Mouse (Mus musculus) limb, embryonic 12.5 days (tissue): ENCODE data around the gene Nde1. TPM values are rescaled to one million over a fixed set of nuclear protein-coding genes. Genes with fewer than 3 reads are reported as not detected.

Experiments used
- ATAC-seq: fragments of 200-750 bp; cut with Nextera tagmentation; 2 replicates; pipeline ENCODE4 v1.8.0; 2017; ENCODE audit warnings: low read depth, moderate TSS enrichment; ENCODE audit not compliant: insufficient number of reproducible peaks, insufficient read depth, low FRiP score, low TSS enrichment
- H3K27ac ChIP-seq: fragments of 300-500 bp; sonication (generic); 2 replicates; pipeline ENCODE4 v1.5.1; 2016; ENCODE audit warnings: mild to moderate bottlenecking, moderate library complexity
- H3K27me3 ChIP-seq: fragments of 300-500 bp; sonication (generic); 2 replicates; pipeline ENCODE4 v1.6.1; 2016; ENCODE audit warnings: mild to moderate bottlenecking, moderate library complexity
- H3K36me3 ChIP-seq: fragments of 300-500 bp; sonication (generic); 2 replicates; pipeline ENCODE4 v1.6.1; 2016; ENCODE audit warnings: mild to moderate bottlenecking, moderate library complexity
- H3K4me1 ChIP-seq: fragments of 300-500 bp; sonication (generic); replicated peaks from 2 replicates; pipeline ENCODE4 v1.6.1; 2016
- H3K4me2 ChIP-seq: fragments of 300-500 bp; sonication (generic); 2 replicates; pipeline ENCODE4 v1.6.1; 2016; ENCODE audit warnings: mild to moderate bottlenecking, moderate library complexity
- H3K4me3 ChIP-seq: fragments of 300-500 bp; sonication (generic); replicated peaks from 2 replicates; pipeline ENCODE4 v1.5.1; 2016; ENCODE audit warnings: mild to moderate bottlenecking
- H3K9ac ChIP-seq: fragments of 300-500 bp; sonication (generic); replicated peaks from 2 replicates; pipeline ENCODE4 v1.6.1; 2016; ENCODE audit warnings: mild to moderate bottlenecking, moderate library complexity
- H3K9me3 ChIP-seq: fragments of 300-500 bp; sonication (generic); 2 replicates; pipeline ENCODE4 v1.6.1; 2016; ENCODE audit warnings: mild to moderate bottlenecking, moderate library complexity
- WGBS: fragments of 180-500 bp; shearing (Covaris S2); methylation state at CpG from one replicate; pipeline ENCODE4 v1.1.7; 2016; 5-methylcytosine and 5-hydroxymethylcytosine counted together
- polyA plus RNA-seq: library from polyadenylated mRNA; unstranded; fragments of >200 nt; fragmentation: Nextera tagmentation; extraction: Ambion mirVana; gene quantifications from 2 replicates; pipeline ENCODE4 v1.2.1, GENCODE M21; 2016

Gene Nde1
- polyA plus RNA-seq, result 147 and 150 TPM in 2 replicates

GRCm38 (mm10) chr16:14162988-14163416 is at the start of gene Nde1, which contains the start of gene Marf1:
TSS of gene Nde1 (plus strand) at chr16:14163275.
TSS of gene Marf1 (minus strand) at chr16:14163351.
- H3K4me1 ChIP-seq, result peaks cover 29% of the 10 kb centered on the region
- H3K9ac ChIP-seq, result peak within 1 kb of the TSS; percentile 88
- peaks cover 6% of the 10 kb centered on the region; the same call in 1 of the 2 replicates for H3K36me3 ChIP-seq
- peak within 1 kb of the TSS; percentile 71 for H3K4me2 ChIP-seq
- no peaks in the 10 kb centered on the region for H3K9me3 ChIP-seq
- peak; percentile 89 for ATAC-seq
- under 1% methylated on average over 43 of the region's 43 CpGs for WGBS
- peak within 1 kb of the TSS; percentile 96 for H3K27ac ChIP-seq
- H3K27me3 ChIP-seq, result no peaks in the 10 kb centered on the region
- peak within 1 kb of the TSS; percentile 81 for H3K4me3 ChIP-seq

- 76% methylated on average over 2 of the region's 2 CpGs for WGBS
- H3K27ac ChIP-seq, result no peak overlapping the region
- H3K36me3 ChIP-seq, result peaks cover 82% of the 10 kb centered on the region
- H3K9me3 ChIP-seq, result no peaks in the 10 kb centered on the region
- H3K4me2 ChIP-seq, result no peak overlapping the region
- no peaks in the 10 kb centered on the region for H3K27me3 ChIP-seq
- H3K9ac ChIP-seq, result no peak overlapping the region
- no peaks in the 10 kb centered on the region for H3K4me1 ChIP-seq
- no peak for ATAC-seq
- no peak overlapping the region for H3K4me3 ChIP-seq
These were observed 45.8 kb upstream of the Nde1 start for GRCm38 (mm10) chr16:14117299-14117698.

DNA sequence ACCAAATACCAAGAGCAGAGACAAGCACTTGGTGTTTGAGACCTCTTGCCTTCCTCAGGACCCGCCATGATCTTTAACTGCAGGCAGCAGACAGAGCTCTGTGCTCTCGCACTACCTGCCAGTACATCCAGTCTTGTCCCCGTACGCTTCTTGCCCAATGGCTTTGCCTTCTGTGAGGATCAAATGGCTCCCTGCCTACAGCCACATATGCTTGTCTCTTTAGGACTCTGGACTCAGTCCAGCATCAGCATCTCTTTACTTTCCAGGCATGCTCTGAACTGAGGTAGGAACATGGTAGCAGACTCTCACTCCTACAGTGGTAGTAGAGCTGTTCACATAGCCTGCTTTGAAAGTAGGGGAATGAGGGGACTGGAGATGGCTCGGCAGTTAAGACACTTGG is 42.1 kb upstream of the Nde1 start:
- Histone ChIP-seq H3K27ac (no peak overlapping the region), H3K9me3 (no peaks in the 10 kb centered on the region), H3K4me2 (no peak overlapping the region), H3K36me3 (peaks cover 87% of the 10 kb centered on the region), H3K4me1 (no peaks in the 10 kb centered on the region), H3K27me3 (no peaks in the 10 kb centered on the region), H3K4me3 (no peak overlapping the region), H3K9ac (no peak overlapping the region)
- no peak for ATAC-seq
- WGBS, result 94% methylated on average over 5 of the region's 5 CpGs

DNA sequence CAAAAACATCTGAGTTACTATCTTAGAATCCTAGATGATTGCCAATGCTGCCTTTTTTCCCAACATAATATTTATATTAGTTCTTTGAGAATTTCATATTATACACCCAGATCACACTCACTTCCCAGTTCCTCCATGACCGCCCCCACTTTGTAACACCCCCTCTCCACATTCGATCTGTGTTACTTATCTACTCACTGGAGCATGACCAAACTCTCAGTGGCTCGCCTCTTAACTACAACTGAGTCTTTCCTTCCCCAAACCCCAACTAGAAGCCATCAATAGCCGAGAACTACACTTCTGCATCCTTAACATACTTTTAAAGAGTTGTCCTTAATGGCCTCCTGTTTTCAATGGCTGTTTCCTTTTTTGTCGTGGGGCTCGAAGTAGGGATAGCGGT is 41.5 kb upstream of the Nde1 start:
- no peak overlapping the region for H3K4me3 ChIP-seq
- no peaks in the 10 kb centered on the region for H3K9me3 ChIP-seq
- H3K27ac ChIP-seq, result no peak overlapping the region
- no peak overlapping the region for H3K9ac ChIP-seq
- 95% methylated on average over 7 of the region's 7 CpGs for WGBS
- H3K36me3 ChIP-seq, result peaks cover 86% of the 10 kb centered on the region
- H3K4me2 ChIP-seq, result no peak overlapping the region
- no peak for ATAC-seq
- H3K27me3 ChIP-seq, result no peaks in the 10 kb centered on the region
- H3K4me1 ChIP-seq, result no peaks in the 10 kb centered on the region

- H3K27ac ChIP-seq, result no peak overlapping the region
- H3K36me3 ChIP-seq, result peaks cover 84% of the 10 kb centered on the region
- H3K27me3 ChIP-seq, result no peaks in the 10 kb centered on the region
- no peak for ATAC-seq
- H3K4me1 ChIP-seq, result no peaks in the 10 kb centered on the region
- H3K4me3 ChIP-seq, result no peak overlapping the region
- H3K9me3 ChIP-seq, result no peaks in the 10 kb centered on the region
- H3K4me2 ChIP-seq, result no peak overlapping the region
- H3K9ac ChIP-seq, result no peak overlapping the region
These were observed 40.5 kb upstream of the Nde1 start for GRCm38 (mm10) chr16:14122586-14122985.

DNA sequence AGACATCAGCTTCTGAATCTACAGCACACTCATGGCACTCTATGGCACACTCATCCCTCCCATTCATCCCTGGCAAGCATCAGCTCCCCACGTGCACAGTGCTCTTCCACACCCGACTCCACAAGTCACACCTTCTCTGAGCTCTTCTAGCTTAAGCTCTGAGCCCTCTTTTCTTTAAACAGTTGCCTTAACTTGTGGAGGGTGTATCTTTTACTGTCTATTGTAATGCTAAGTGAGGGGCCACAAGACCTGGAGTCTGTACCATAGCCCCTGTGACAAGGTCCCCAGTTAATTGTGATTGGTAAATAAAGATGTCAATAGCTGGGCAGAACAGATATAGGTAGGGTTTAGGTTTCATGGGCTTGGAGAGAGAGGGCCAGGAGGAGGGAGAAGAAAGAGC is 39.2 kb upstream of the Nde1 start:
- no peaks in the 10 kb centered on the region for H3K9me3 ChIP-seq
- H3K36me3 ChIP-seq, result peaks cover 90% of the 10 kb centered on the region
- no peak overlapping the region for H3K4me2 ChIP-seq
- H3K27me3 ChIP-seq, result no peaks in the 10 kb centered on the region
- H3K4me3 ChIP-seq, result no peak overlapping the region
- H3K9ac ChIP-seq, result no peak overlapping the region
- WGBS, result 89% methylated on average over 2 of the region's 2 CpGs
- no peak overlapping the region for H3K27ac ChIP-seq
- no peak for ATAC-seq
- no peaks in the 10 kb centered on the region for H3K4me1 ChIP-seq

- Histone ChIP-seq H3K4me3 (no peak overlapping the region), H3K27me3 (no peaks in the 10 kb centered on the region), H3K36me3 (peaks cover 95% of the 10 kb centered on the region), H3K4me2 (no peak overlapping the region), H3K9me3 (no peaks in the 10 kb centered on the region), H3K4me1 (no peaks in the 10 kb centered on the region), H3K9ac (no peak overlapping the region), H3K27ac (no peak overlapping the region)
- WGBS, result 95% methylated on average over 7 of the region's 7 CpGs
- ATAC-seq, result no peak
These were observed 38.4 kb upstream of the Nde1 start for GRCm38 (mm10) chr16:14124709-14125108.

- H3K4me1 ChIP-seq, result no peaks in the 10 kb centered on the region
- no peak overlapping the region for H3K4me3 ChIP-seq
- WGBS, result 90% methylated on average over 1 of the region's 1 CpGs
- H3K9me3 ChIP-seq, result no peaks in the 10 kb centered on the region
- H3K9ac ChIP-seq, result no peak overlapping the region
- H3K27ac ChIP-seq, result no peak overlapping the region
- no peak overlapping the region for H3K4me2 ChIP-seq
- no peak for ATAC-seq
- H3K27me3 ChIP-seq, result no peaks in the 10 kb centered on the region
- H3K36me3 ChIP-seq, result peaks cover 97% of the 10 kb centered on the region
These were observed 37.8 kb upstream of the Nde1 start for GRCm38 (mm10) chr16:14125253-14125652.

DNA sequence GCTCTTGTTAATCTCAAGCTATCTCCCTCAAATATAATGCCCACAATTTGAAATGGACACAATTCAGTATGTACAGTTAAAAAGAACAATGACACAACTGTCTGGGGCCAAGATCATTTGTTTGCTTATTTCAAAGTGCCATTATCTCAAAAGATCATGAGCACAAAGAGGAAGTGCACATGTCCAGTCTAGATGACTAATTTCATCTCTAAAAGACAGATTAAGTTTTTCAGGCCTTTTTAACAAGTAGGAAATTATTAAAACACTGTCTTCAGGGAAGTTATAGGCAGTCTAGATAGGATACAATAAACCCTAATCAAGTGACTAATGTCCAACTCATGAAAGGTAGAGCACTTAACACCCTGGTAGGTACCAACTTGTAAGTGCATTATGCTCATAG is 34.1 kb upstream of the Nde1 start:
- no peaks in the 10 kb centered on the region for H3K27me3 ChIP-seq
- ATAC-seq, result no peak

GRCm38 (mm10) chr16:14130796-14131195 is 32.3 kb upstream of the Nde1 start:
- Histone ChIP-seq H3K4me1 (no peaks in the 10 kb centered on the region), H3K9ac (no peak overlapping the region), H3K27me3 (no peaks in the 10 kb centered on the region), H3K36me3 (peaks cover 97% of the 10 kb centered on the region), H3K4me3 (no peak overlapping the region), H3K4me2 (no peak overlapping the region), H3K9me3 (no peaks in the 10 kb centered on the region), H3K27ac (no peak overlapping the region)
- WGBS, result 92% methylated on average over 7 of the region's 7 CpGs
- ATAC-seq, result no peak

More for the DNA sequence above, 34.1 kb upstream of the Nde1 start:
- Histone ChIP-seq H3K4me2 (no peak overlapping the region), H3K36me3 (peaks cover 97% of the 10 kb centered on the region), H3K9ac (no peak overlapping the region), H3K4me3 (no peak overlapping the region), H3K27ac (no peak overlapping the region), H3K4me1 (no peaks in the 10 kb centered on the region), H3K9me3 (no peaks in the 10 kb centered on the region)

GRCm38 (mm10) chr16:14131376-14131775 is 31.7 kb upstream of the Nde1 start:
- peaks cover 98% of the 10 kb centered on the region for H3K36me3 ChIP-seq
- no peaks in the 10 kb centered on the region for H3K9me3 ChIP-seq
- 90% methylated on average over 3 of the region's 3 CpGs for WGBS
- ATAC-seq, result no peak
- no peak overlapping the region for H3K9ac ChIP-seq
- H3K4me2 ChIP-seq, result no peak overlapping the region
- no peak overlapping the region for H3K27ac ChIP-seq
- H3K4me3 ChIP-seq, result no peak overlapping the region
- H3K27me3 ChIP-seq, result no peaks in the 10 kb centered on the region
- H3K4me1 ChIP-seq, result no peaks in the 10 kb centered on the region

DNA sequence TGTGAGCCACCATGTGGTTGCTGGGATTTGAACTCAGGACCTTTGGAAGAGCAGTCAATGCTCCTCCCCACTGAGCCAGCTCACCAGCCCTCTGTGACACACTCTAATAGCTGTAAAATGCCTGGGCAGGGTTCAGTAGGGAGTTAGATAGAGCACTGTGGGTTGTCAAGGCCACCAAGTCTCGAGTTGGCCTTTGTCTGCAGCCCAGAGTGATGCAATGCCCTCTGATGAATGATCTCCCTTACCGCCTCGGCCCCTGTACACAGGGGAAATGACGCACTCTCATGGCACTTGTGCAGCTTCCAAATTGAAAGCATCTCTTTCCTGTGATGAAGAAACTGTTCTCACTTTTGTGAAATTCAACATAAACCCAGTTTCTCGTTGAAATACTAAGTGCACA is 31.2 kb upstream of the Nde1 start:
- peaks cover 100% of the 10 kb centered on the region for H3K36me3 ChIP-seq
- H3K27me3 ChIP-seq, result no peaks in the 10 kb centered on the region
- no peak overlapping the region for H3K9ac ChIP-seq
- 88% methylated on average over 5 of the region's 5 CpGs for WGBS
- no peak overlapping the region for H3K27ac ChIP-seq
- no peak for ATAC-seq
- no peaks in the 10 kb centered on the region for H3K4me1 ChIP-seq
- H3K4me2 ChIP-seq, result no peak overlapping the region
- H3K9me3 ChIP-seq, result no peaks in the 10 kb centered on the region
- no peak overlapping the region for H3K4me3 ChIP-seq
